Mouse (Mus musculus) gastrocnemius, postnatal 25 days (tissue): ENCODE measurements around the gene Shisal2a. TPM values are rescaled to one million over a fixed set of nuclear protein-coding genes. Genes with fewer than 3 reads are reported as not detected.

Experiments used
- DNase-seq: peaks from one replicate; pipeline ENCODE4 v3.0.0; 2022
- total RNA-seq, 2 experiments: library from RNA; stranded (reverse); gene quantifications; 1 replicate in 1 of 2; 2 replicates in 1 of 2; pipeline ENCODE4 v1.2.3; 2021

Gene Shisal2a
- total RNA-seq, 2 experiments from 2014 or later, result not detected

- DNase-seq, result no peak
Measured at GRCm38 (mm10) chr4:108337817-108338216, 45.3 kb downstream of the Shisal2a start.

- DNase-seq, result no peak
Measured at GRCm38 (mm10) chr4:108336765-108337164, 46.4 kb downstream of the Shisal2a start.

GRCm38 (mm10) chr4:108335413-108335812, 47.7 kb downstream of the Shisal2a start:
- DNase-seq, result no peak

GRCm38 (mm10) chr4:108332041-108332440, 51.1 kb downstream of the Shisal2a start:
- DNase-seq, result no peak

GRCm38 (mm10) chr4:108329840-108330239, 53.3 kb downstream of the Shisal2a start:
- no peak for DNase-seq

- peak; percentile 94 for DNase-seq
Measured at GRCm38 (mm10) chr4:108327730-108328484, 55.2 kb downstream of the Shisal2a start, which contains the start of gene Coa7. Gene Coa7, plus strand, starts transcription at chr4:108328140.

GRCm38 (mm10) chr4:108327071-108327579, 56.0 kb downstream of the Shisal2a start:
- no peak for DNase-seq

GRCm38 (mm10) chr4:108323588-108323987, 59.6 kb downstream of the Shisal2a start:
- DNase-seq, result no peak

GRCm38 (mm10) chr4:108320627-108321380, 62.3 kb downstream of the Shisal2a start:
- DNase-seq, result no peak

- no peak for DNase-seq
Measured at GRCm38 (mm10) chr4:108319747-108320146, 63.4 kb downstream of the Shisal2a start.

- no peak for DNase-seq
Measured at GRCm38 (mm10) chr4:108318649-108319615, 64.2 kb downstream of the Shisal2a start.

Other genes starting within 250 kb of the Shisal2a start
- 100 to 1,000 TPM; 152 to 156 TPM for gene Scp2, start 238.4 kb downstream of the Shisal2a start, total RNA-seq
- gene Echdc2, start 217.9 kb downstream of the Shisal2a start, total RNA-seq, result 1 to 10 TPM; 4.6 to 5.4 TPM
- under 1 TPM; 0.33 to 0.78 TPM for gene Zyg11a, start 165.3 kb downstream of the Shisal2a start, total RNA-seq
- gene Zyg11b, start 82.3 kb downstream of the Shisal2a start, total RNA-seq, result 10 to 100 TPM; 44.6 to 51.1 TPM
- 10 to 100 TPM; 33.6 to 35.4 TPM for gene Coa7, start 55.2 kb downstream of the Shisal2a start, total RNA-seq
- 1 to 10 TPM; 7.0 to 7.9 TPM for gene Gpx7, start 23.6 kb upstream of the Shisal2a start, total RNA-seq
- gene Tut4, start 76.1 kb upstream of the Shisal2a start, total RNA-seq, result 10 to 100 TPM; 10.8 to 14.8 TPM
- 10 to 100 TPM; 12.0 to 12.7 TPM for gene Prpf38a, start 196.0 kb upstream of the Shisal2a start, total RNA-seq
- not detected for gene Orc1, start 196.1 kb upstream of the Shisal2a start, total RNA-seq
- gene Cc2d1b, start 236.6 kb upstream of the Shisal2a start, total RNA-seq, result 10 to 100 TPM; 14.8 to 18.8 TPM